ENCODE assay signal across 8 mouse cellular contexts in the genomic region with DNA sequence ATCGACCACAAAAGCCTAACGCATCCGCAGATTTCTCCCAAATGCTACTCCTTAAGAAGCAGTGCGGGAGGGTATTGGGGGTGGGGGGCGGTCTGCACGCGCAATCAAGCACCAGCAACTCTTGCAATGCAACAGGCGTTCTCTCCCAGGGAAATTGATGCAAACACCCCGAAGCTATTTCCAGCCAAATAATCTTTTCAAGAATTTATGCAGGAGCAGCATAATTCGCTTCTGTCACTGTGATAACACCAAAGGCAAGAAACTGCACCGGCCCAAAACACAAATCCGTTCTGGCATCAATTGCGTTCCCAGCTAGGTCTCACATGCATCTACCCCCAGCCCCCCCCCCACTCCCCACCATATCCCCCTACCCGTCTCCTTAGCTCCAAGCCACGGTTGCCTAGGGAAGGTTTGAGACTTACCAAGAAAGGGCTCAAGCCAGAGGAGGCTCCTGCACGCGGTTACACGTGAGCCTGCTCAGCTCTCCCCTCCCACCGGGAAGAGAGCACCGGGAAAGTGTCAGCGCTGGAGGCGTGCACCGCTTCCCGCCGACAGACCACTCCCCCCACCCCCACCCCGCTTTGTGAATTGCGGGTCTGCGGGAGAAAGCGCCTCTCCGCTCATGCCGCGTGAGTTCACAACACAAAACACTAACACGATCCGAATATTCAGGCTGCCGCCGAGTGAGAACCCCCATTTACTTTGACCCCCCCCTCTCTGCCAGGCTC. TPM values are rescaled to one million over a fixed set of nuclear protein-coding genes. Genes with fewer than 3 reads are reported as not detected.
DNase-seq lines count a peak whose midpoint lies in the region; ATAC-seq lines count a peak whose summit lies in the region.

No protein-coding gene starts in this region.

- H3K27ac ChIP-seq in heart, embryonic 14.5 days (replicated peaks in 1 of 2; ENCODE audit: control insufficient read depth in 1 of 2, insufficient read depth in 1 of 2, low read depth in 2 of 2, low read length in 2 of 2): no peak overlapping the region
- no peak overlapping the region for H3K27ac ChIP-seq in lung, embryonic 15.5 days

- peaks cover 7 to 25% of the 10 kb centered on the region in 2 experiments for H3K4me1 ChIP-seq in heart, embryonic 14.5 days (ENCODE audit: control insufficient read depth in 2 of 2, insufficient read depth in 2 of 2, low read length in 2 of 2)
- peaks cover 29% of the 10 kb centered on the region for H3K4me1 ChIP-seq in lung, embryonic 15.5 days

- peak overlapping the region; percentile 98 for H3K4me2 ChIP-seq in heart, embryonic 14.5 days (ENCODE audit: low read length)
- peak overlapping the region; percentile 93 for H3K4me2 ChIP-seq in lung, embryonic 15.5 days

- H3K9me3 ChIP-seq in heart, embryonic 14.5 days (ENCODE audit: control insufficient read depth, low read length): no peaks in the 10 kb centered on the region
- no peaks in the 10 kb centered on the region for H3K9me3 ChIP-seq in lung, embryonic 15.5 days

- no peak for ATAC-seq in heart, embryonic 14.5 days (ENCODE audit: insufficient number of reproducible peaks, insufficient read depth, low FRiP score, low read depth)
- peak; percentile 28; the same call in 1 of the 2 replicates for ATAC-seq in lung, embryonic 15.5 days (ENCODE audit: borderline replicate concordance, extremely low read depth, low FRiP score, low TSS enrichment)

- H3K9ac ChIP-seq in heart, embryonic 14.5 days (ENCODE audit: low read length): peak overlapping the region; percentile 71
- H3K9ac ChIP-seq in lung, embryonic 15.5 days: peak overlapping the region; percentile 46

- peak overlapping the region; percentile 49 to 59 for H3K4me3 ChIP-seq in heart, embryonic 14.5 days (ENCODE audit: control insufficient read depth in 1 of 2, insufficient read depth in 1 of 2, low read depth in 1 of 2, low read length in 2 of 2)
- peak overlapping the region; percentile 49 for H3K4me3 ChIP-seq in lung, embryonic 15.5 days

- peak; percentile 33 for DNase-seq in ovary, postnatal 36 days (ENCODE audit: low spot score)
- DNase-seq in ovary, postnatal 14 days (ENCODE audit: low spot score): no peak
- peak; percentile 49 for DNase-seq in embryo, embryonic 10.5 days (ENCODE audit: low spot score)
- peak; percentile 67 for DNase-seq in kidney, postnatal 10 days
- DNase-seq in right cerebral cortex, postnatal 4 days: peak; percentile 62
- DNase-seq in thymus, adult 18-20 months: no peak

- 0 out of 2 replicates have a peak, but pooled peaks cover 6% of the 10 kb centered on the region for H3K36me3 ChIP-seq in heart, embryonic 14.5 days (ENCODE audit: control insufficient read depth, insufficient read depth, low read length)
- H3K36me3 ChIP-seq in lung, embryonic 15.5 days: no peaks in the 10 kb centered on the region

- H3K27me3 ChIP-seq in heart, embryonic 14.5 days (ENCODE audit: control insufficient read depth, insufficient read depth, low read length): 0 out of 2 replicates have a peak, but pooled peaks cover 4% of the 10 kb centered on the region
- peaks cover 29% of the 10 kb centered on the region for H3K27me3 ChIP-seq in lung, embryonic 15.5 days

- WGBS in heart, embryonic 14.5 days: under 1% methylated on average over 36 of the region's 36 CpGs
- WGBS in lung, embryonic 15.5 days: under 1% methylated on average over 35 of the region's 36 CpGs

RNA-seq across cellular contexts. Expression of a gene that starts 1.4 kb away (rescaled TPM):
- 4.3 TPM in 2 replicates for polyA plus RNA-seq in heart, embryonic 14.5 days (2014; fragmentation: Nextera tagmentation; extraction: Ambion mirVana)
- polyA plus RNA-seq in lung, embryonic 15.5 days (2015; fragmentation: Nextera tagmentation; extraction: Ambion mirVana): 4.6 TPM in 2 replicates

Comparison
In these comparisons a context has a peak if more than half of its experiments do, and no peak if none do; other contexts are left out.
1. DNase-seq: peak in ovary, postnatal 36 days (single experiment), embryo, embryonic 10.5 days (single experiment), kidney, postnatal 10 days (single experiment) and right cerebral cortex, postnatal 4 days (single experiment); none in ovary, postnatal 14 days (single experiment) and thymus, adult 18-20 months (0 of 2).